Mouse (Mus musculus) heart, adult 18-20 months (tissue): ENCODE measurements around the gene Gm11756. TPM values are rescaled to one million over a fixed set of nuclear protein-coding genes. Genes with fewer than 3 reads are reported as not detected.
"Not testable (repeated sequence)": the region's sequence is repeated elsewhere in the genome, so short reads cannot be mapped to it uniquely, and the experiment has no call there.

Experiments
- DNase-seq, 2 experiments: peaks; one replicate each; pipeline ENCODE4 v3.0.0; 2021 to 2022; ENCODE audit warnings: mixed read lengths in 1 of 2
- long read RNA-seq, 2 experiments: library from polyadenylated mRNA; stranded (forward); transcript quantifications; one replicate each; pipeline ENCODE4 v2.0.0; 2021
- total RNA-seq, 2 experiments: library from RNA; stranded (reverse); gene quantifications; 2 replicates each; pipeline ENCODE4 v1.2.3; 2021

Gm11756 gene
- total RNA-seq, result 1 to 10 TPM; 5.8 to 6.9 TPM
- long read RNA-seq, experiment 1, partial matches to known transcripts, result 0 of 11 reads
- long read RNA-seq, experiment 1, other reads (novel, unspliced or antisense), result 11 of 11 reads
- long read RNA-seq, experiment 2, partial matches to known transcripts, result 0 of 2 reads
- long read RNA-seq, experiment 2, other reads (novel, unspliced or antisense), result 2 of 2 reads

DNA sequence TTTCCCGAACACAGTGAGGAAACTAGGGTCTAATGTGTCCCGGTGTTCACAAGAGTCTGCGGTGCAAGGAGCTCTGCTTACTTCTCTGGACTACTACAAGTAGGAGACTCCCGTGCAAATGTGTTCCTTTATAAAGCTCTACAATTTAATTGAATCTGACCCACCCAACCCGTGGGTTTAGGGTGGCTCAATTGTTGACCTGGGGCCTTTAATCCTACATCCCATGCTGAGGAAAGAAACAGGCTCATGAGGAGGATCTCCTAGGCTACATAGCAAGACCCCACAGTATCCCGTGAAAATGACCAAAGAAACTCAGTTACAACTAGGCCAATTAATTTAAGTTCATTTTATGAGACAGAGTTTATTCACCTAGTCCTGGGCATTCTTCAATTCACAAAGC, at the start of gene Gm11756:
Gene Gm11756, minus strand, starts transcription at position 101 of the 400 bp plus-strand sequence.
- not testable (repeated sequence) for DNase-seq

DNA sequence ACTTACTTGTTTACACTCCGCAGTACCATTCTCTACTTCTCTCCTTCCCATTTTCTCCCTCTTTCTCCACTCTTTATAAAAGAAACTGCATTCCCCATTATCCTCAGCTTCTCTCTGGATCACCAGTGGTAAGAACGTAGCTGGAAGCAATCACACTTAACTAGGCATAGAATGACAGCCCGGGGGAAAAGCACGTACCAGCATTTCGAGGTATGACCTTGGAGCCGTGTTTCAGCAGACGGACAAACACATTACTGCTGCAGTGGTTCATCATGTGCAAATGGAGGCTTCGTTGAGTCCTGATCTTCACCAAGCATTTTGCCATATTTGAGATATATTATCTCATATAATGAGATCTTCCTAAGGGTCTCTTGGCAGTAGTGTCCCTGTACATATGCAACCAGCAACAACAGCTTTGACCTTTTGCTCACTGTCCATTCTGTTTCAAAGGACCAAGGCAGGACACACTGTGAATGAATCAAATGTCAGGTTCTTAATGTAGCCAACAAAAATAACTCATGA, 29.9 kb upstream of the Gm11756 start, which contains the start of gene 2310002L09Rik:
Gene 2310002L09Rik, minus strand, starts transcription at position 472 of the 522 bp plus-strand sequence.
- peak; percentile 20 to 24 for DNase-seq

DNA sequence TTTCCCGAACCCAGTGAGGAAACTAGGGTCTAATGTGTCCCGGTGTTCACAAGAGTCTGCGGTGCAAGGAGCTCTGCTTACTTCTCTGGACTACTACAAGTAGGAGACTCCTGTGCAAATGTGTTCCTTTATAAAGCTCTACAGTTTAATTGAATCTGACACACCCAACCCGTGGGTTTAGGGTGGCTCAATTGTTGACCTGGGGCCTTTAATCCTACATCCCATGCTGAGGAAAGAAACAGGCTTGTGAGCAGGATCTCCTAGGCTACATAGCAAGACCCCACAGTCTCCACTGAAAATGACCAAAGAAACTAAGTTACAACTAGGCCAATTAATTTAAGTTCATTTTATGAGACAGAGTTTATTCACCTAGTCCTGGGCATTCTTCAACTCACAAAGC, 14.7 kb downstream of the Gm11756 start, which contains the start of gene Gm13871:
Gene Gm13871, minus strand, starts transcription at position 101 of the 400 bp plus-strand sequence.
- not testable (repeated sequence) for DNase-seq

DNA sequence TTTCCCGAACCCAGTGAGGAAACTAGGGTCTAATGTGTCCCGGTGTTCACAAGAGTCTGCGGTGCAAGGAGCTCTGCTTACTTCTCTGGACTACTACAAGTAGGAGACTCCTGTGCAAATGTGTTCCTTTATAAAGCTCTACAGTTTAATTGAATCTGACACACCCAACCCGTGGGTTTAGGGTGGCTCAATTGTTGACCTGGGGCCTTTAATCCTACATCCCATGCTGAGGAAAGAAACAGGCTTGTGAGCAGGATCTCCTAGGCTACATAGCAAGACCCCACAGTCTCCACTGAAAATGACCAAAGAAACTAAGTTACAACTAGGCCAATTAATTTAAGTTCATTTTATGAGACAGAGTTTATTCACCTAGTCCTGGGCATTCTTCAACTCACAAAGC, 29.5 kb downstream of the Gm11756 start, which contains the start of gene Gm11757:
Gene Gm11757, minus strand, starts transcription at position 101 of the 400 bp plus-strand sequence.
- DNase-seq, result not testable (repeated sequence)

DNA sequence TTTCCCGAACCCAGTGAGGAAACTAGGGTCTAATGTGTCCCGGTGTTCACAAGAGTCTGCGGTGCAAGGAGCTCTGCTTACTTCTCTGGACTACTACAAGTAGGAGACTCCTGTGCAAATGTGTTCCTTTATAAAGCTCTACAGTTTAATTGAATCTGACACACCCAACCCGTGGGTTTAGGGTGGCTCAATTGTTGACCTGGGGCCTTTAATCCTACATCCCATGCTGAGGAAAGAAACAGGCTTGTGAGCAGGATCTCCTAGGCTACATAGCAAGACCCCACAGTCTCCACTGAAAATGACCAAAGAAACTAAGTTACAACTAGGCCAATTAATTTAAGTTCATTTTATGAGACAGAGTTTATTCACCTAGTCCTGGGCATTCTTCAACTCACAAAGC, 44.4 kb downstream of the Gm11756 start, which contains the start of gene Gm11758:
Gene Gm11758, minus strand, starts transcription at position 101 of the 400 bp plus-strand sequence.
- DNase-seq, result not testable (repeated sequence)

Other genes starting within 250 kb of the Gm11756 start
- not detected for gene Gm428, start 237.2 kb downstream of the Gm11756 start, total RNA-seq
- 1 to 10 TPM in 1 of 2 experiments, under 1 TPM in 1; 0.74 to 1.2 TPM for gene Rasef, start 129.8 kb downstream of the Gm11756 start, total RNA-seq
- not detected for gene Gm11758, start 44.5 kb downstream of the Gm11756 start, total RNA-seq
- gene Gm11757, start 29.6 kb downstream of the Gm11756 start, total RNA-seq, result not detected
- gene Gm13871, start 14.8 kb downstream of the Gm11756 start, total RNA-seq, result not detected
- 10 to 100 TPM; 53.7 to 59.1 TPM for gene 2310002L09Rik, start 30.1 kb upstream of the Gm11756 start, total RNA-seq
- under 1 TPM; 0.12 to 0.23 TPM for gene Frmd3, start 92.7 kb upstream of the Gm11756 start, total RNA-seq